Mouse (Mus musculus): Measurements from ENCODE around the gene Mpig6b. TPM values are rescaled to one million over a fixed set of nuclear protein-coding genes. Genes with fewer than 3 reads are reported as not detected.
A peak's percentile ranks its signal among the peaks of the same experiment; 100 is the strongest.

Gene Mpig6b
- polyA plus RNA-seq, 1 experiment = 0.30 TPM

DNA sequence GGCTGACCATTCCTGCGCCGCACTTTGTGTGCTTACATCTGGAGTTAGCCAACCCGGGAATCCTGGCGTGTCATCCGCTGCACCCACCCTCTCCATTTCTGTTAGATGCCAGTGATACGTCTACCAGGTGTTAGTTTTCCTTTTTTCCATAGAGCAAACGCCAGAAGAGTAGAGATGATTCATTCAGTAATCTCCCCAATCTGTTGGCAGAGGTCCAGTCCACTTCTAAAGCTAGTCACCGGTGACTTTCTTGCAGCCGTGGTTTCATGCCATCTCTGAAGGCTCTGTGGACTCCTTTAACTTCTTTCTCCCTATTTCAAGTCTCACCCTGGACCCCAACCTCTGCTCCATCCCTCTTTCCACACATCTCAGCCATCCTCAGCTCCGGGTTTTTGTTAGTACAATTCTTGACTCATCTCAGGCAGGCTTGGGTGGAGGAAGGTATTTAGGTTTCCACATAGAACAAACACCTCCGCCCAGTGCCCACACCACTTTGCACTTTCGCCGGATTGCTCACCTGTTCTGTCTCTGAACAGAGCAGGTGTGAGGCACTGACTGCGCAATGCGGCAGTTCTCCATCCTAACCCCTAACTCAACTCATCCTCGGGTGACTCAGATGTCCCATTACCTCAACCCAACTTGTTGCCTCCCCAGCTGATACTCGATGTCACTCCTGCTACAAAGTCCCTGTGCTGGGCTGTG, 2.4 kb upstream of the Mpig6b start:
- DNase-seq (ENCODE audit: low read depth) = no peak
- no peak for TF ChIP-seq CTCF (IDR thresholded peaks at IDR 0.05; ENCODE audit: borderline replicate concordance, extremely low read depth, insufficient read depth, insufficient read length)
- no peak for TF ChIP-seq POLR2A (IDR thresholded peaks at IDR 0.05; ENCODE audit: borderline replicate concordance, extremely low read depth, insufficient read depth, insufficient read length, poor library complexity, severe bottlenecking)

DNA sequence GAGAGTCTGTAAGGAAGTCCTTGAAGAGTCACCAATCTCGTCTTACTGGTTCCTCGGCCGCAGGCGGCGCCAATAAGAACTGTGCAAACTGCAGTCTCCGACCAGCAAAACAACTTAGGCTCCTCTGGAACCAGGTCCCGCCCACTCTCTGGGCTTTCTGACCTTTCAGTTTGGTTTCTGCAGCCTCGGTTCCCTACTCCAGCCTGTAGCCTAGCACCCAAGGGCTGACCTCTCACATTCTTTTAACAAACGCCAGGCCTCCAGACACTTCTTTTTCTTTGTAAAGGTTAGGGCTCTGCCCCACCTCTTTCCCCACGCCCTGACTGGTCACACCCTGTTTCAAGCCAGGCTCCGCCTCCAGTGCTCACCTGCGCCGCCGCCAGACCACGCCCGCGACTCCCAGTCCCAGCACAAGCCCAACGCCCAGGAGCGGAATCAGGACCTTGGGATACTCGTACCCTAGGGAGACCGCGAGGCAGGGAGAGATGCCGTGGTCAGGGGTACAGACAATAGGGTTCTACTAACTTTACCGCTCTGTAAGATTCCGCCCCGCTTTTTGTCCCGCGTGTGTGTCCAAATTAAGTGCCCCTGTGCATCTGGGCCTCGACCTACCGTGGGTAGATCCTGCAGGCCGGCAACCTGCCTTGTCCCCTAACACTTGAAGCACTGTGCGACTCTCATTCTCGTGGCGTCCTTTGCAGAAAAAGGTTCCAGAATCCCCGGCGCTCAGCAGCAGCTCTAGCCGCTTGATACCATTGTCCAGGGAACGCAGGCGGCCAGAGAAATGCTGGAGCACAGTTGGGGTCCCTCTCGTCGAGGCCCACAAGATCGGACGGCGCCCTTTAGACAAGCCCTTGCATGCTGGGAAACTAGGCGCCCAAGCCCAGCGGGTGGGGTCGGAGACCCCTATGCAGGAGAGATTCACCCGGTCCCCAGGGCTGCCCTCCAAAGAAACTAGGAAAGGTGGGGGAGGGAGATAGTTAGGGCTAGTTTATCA, 735 bp downstream of the Mpig6b start, which contains the start of gene Ly6g6c:
Ly6g6c (plus strand) TSS at position 438 of the 997 bp plus-strand sequence.
- DNase-seq (ENCODE audit: low read depth) = no peak
- TF ChIP-seq CTCF (IDR thresholded peaks at IDR 0.05; ENCODE audit: borderline replicate concordance, extremely low read depth, insufficient read depth, insufficient read length) = no peak
- TF ChIP-seq POLR2A (IDR thresholded peaks at IDR 0.05; ENCODE audit: borderline replicate concordance, extremely low read depth, insufficient read depth, insufficient read length, poor library complexity, severe bottlenecking) = no peak

- no peak for DNase-seq (ENCODE audit: low read depth)
- TF ChIP-seq POLR2A (IDR thresholded peaks at IDR 0.05; ENCODE audit: borderline replicate concordance, extremely low read depth, insufficient read depth, insufficient read length, poor library complexity, severe bottlenecking) (no peak), CTCF (IDR thresholded peaks at IDR 0.05; ENCODE audit: borderline replicate concordance, extremely low read depth, insufficient read depth, insufficient read length) (no peak)
Observed at GRCm38 (mm10) chr17:35064378-35064877, 1.6 kb downstream of the Mpig6b start.

- TF ChIP-seq CTCF (IDR thresholded peaks at IDR 0.05; ENCODE audit: borderline replicate concordance, extremely low read depth, insufficient read depth, insufficient read length) = no peak
- TF ChIP-seq POLR2A (IDR thresholded peaks at IDR 0.05; ENCODE audit: borderline replicate concordance, extremely low read depth, insufficient read depth, insufficient read length, poor library complexity, severe bottlenecking) = no peak
- DNase-seq (ENCODE audit: low read depth) = no peak
Observed at GRCm38 (mm10) chr17:35063466-35063865, 2.5 kb downstream of the Mpig6b start.

DNA sequence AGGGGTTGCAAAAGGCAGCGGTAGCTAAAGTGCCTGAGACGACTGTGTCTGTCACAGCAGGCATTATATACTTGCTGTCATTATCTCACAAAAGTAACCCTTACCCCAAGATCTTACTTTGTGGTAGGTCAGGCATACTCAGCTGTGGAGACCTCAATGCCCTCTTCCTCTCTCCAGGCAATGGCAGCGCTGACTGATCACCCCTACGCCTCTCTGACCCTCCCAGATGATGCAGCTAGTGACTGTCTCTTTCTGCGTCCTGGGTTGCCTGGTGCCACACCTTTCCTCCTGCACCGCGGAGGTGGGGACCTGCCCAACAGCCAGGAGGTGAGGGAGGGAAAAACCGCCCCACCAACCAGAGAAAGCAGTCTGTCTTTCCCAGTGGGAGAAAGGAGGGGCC, 4.7 kb downstream of the Mpig6b start:
- DNase-seq (ENCODE audit: low read depth) = no peak
- TF ChIP-seq POLR2A (IDR thresholded peaks at IDR 0.05; ENCODE audit: borderline replicate concordance, extremely low read depth, insufficient read depth, insufficient read length, poor library complexity, severe bottlenecking) = no peak
- TF ChIP-seq CTCF (IDR thresholded peaks at IDR 0.05; ENCODE audit: borderline replicate concordance, extremely low read depth, insufficient read depth, insufficient read length) = no peak

- no peak for TF ChIP-seq CTCF (IDR thresholded peaks at IDR 0.05; ENCODE audit: borderline replicate concordance, extremely low read depth, insufficient read depth, insufficient read length)
- TF ChIP-seq POLR2A (IDR thresholded peaks at IDR 0.05; ENCODE audit: borderline replicate concordance, extremely low read depth, insufficient read depth, insufficient read length, poor library complexity, severe bottlenecking) = no peak
- DNase-seq (ENCODE audit: low read depth) = no peak
Observed at GRCm38 (mm10) chr17:35060737-35061297, 5.2 kb downstream of the Mpig6b start.

DNA sequence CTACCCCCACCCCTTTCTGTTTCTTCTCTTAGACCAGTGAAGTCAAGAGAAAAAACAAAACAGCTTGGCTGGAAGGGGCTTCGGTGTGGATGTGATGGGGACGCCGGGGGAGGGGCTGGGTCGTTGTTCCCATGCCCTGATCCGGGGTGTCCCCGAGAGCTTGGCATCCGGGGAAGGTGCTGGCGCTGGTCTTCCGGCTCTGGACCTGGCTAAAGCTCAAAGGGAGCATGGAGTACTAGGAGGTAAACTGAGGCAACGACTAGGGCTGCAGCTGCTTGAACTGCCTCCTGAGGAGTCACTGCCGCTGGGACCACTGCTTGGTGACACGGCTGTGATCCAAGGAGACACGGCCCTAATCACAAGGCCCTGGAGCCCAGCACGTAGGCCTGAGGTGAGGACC, 5.9 kb downstream of the Mpig6b start:
- no peak for DNase-seq (ENCODE audit: low read depth)
- no peak for TF ChIP-seq CTCF (IDR thresholded peaks at IDR 0.05; ENCODE audit: borderline replicate concordance, extremely low read depth, insufficient read depth, insufficient read length)
- TF ChIP-seq POLR2A (IDR thresholded peaks at IDR 0.05; ENCODE audit: borderline replicate concordance, extremely low read depth, insufficient read depth, insufficient read length, poor library complexity, severe bottlenecking) = no peak

DNA sequence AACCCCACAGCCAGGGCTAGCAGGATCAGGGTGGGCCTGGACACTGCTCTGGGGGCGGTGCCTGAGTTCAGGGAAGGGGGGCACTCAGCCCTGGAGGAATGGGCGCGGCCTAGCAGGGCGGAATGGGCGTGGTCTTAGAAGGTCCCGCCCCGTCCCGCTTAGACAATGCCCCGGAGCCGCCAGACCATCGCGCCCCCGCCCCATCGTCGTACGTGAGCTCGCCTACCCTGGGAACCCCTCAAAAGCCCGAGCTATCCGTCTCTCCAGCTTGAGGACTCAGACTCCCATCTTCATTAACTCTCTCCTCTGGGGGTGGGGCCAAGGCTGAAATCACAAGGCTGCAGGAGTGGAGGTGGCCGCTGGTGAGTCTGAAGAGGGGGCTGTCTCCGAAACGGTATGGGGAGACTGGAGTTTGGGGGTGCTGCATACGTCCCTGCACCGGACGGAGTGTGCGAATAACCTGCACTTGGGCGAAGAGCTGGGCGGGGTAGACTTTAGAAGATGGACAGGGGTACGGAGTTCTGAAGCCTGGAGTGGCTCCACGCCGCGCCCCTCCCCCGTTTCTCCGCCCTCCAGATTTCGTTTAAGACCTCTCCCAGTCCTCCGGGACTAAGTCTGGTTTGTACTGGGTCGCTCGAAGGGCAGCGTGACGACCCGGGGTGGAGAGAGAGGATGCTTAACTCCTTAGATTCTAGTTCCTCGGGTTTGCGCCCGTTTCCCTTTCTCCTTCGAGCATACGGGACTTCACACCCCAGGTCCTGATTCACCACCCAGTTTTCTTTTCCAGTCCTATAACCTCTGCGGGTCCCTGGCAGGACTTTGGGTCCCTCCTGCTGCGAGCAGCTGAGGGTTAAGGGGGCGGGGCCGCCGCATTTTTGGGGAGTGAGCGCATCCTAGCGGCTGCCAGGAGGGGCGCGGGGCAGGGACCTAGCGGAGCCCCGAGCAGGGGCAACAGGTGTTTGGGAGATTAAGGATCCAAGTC, 6.8 kb downstream of the Mpig6b start, which contains the start of gene Ddah2:
Ddah2 (plus strand) TSS at position 125 of the 982 bp plus-strand sequence.
- TF ChIP-seq CTCF (IDR thresholded peaks at IDR 0.05; ENCODE audit: borderline replicate concordance, extremely low read depth, insufficient read depth, insufficient read length) (peak; percentile 74), POLR2A (IDR thresholded peaks at IDR 0.05; ENCODE audit: borderline replicate concordance, extremely low read depth, insufficient read depth, insufficient read length, poor library complexity, severe bottlenecking) (peak; percentile 33; the same call in 1 of the 2 replicates)
- peak; percentile 97 for DNase-seq (ENCODE audit: low read depth)

DNA sequence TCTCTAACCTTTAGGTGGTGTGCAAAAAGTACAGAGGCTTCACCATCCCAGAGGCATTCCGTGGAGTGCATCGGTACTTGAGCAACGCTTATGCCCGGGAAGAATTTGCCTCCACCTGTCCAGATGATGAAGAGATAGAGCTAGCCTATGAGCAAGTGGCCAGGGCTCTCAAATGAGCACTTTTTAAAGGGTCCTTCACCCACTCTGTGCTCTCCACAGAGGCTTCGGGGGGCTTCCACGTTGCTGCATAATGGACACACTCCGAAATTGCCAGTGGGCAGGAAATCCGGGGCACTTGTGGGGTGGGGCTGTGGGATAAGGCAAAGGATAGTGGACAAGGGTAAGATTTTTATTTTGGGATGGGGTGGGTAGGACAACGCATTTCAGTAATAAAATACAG, 7.7 kb downstream of the Mpig6b start:
- no peak for TF ChIP-seq POLR2A (IDR thresholded peaks at IDR 0.05; ENCODE audit: borderline replicate concordance, extremely low read depth, insufficient read depth, insufficient read length, poor library complexity, severe bottlenecking)
- no peak for TF ChIP-seq CTCF (IDR thresholded peaks at IDR 0.05; ENCODE audit: borderline replicate concordance, extremely low read depth, insufficient read depth, insufficient read length)
- no peak for DNase-seq (ENCODE audit: low read depth)

- no peak for TF ChIP-seq CTCF (IDR thresholded peaks at IDR 0.05; ENCODE audit: borderline replicate concordance, extremely low read depth, insufficient read depth, insufficient read length)
- no peak for TF ChIP-seq POLR2A (IDR thresholded peaks at IDR 0.05; ENCODE audit: borderline replicate concordance, extremely low read depth, insufficient read depth, insufficient read length, poor library complexity, severe bottlenecking)
- DNase-seq (ENCODE audit: low read depth) = no peak
Observed at GRCm38 (mm10) chr17:35057090-35057489, 8.9 kb downstream of the Mpig6b start.

Data from brain, embryonic 14.5 days (tissue).